Mouse (Mus musculus) neural tube, embryonic 14.5 days (tissue): ENCODE results near the gene Shisa5. TPM values are rescaled to one million over a fixed set of nuclear protein-coding genes. Genes with fewer than 3 reads are reported as not detected.

Source experiments
- ATAC-seq: fragments of 200-750 bp; cut with Nextera tagmentation; 2 replicates; pipeline ENCODE4 v1.8.0; 2017; ENCODE audit warnings: low read depth, mild to moderate bottlenecking, moderate TSS enrichment, moderate library complexity
- H3K27ac ChIP-seq: fragments of 300-500 bp; sonication (generic); 2 replicates; pipeline ENCODE4 v1.5.1; 2014; ENCODE audit warnings: low read depth, mild to moderate bottlenecking, control low read depth, low read length, moderate library complexity, mixed read lengths
- H3K27me3 ChIP-seq: fragments of 300-500 bp; sonication (generic); 2 replicates; pipeline ENCODE4 v1.6.1; 2014; ENCODE audit warnings: low read length; ENCODE audit not compliant: control insufficient read depth, insufficient read depth
- H3K36me3 ChIP-seq: fragments of 300-500 bp; sonication (generic); 2 replicates; pipeline ENCODE4 v1.6.1; 2014; ENCODE audit warnings: low read length, mixed read lengths; ENCODE audit not compliant: control insufficient read depth, insufficient read depth
- H3K4me1 ChIP-seq: fragments of 300-500 bp; sonication (generic); 2 replicates; pipeline ENCODE4 v1.6.1; 2014; ENCODE audit warnings: low read length; ENCODE audit not compliant: control insufficient read depth, insufficient read depth
- H3K4me2 ChIP-seq: fragments of 300-500 bp; sonication (generic); 2 replicates; pipeline ENCODE4 v1.6.1; 2014; ENCODE audit warnings: mild to moderate bottlenecking, low read depth, low read length, control low read depth
- H3K4me3 ChIP-seq: fragments of 300-500 bp; sonication (generic); 2 replicates; pipeline ENCODE4 v1.5.1; 2014; ENCODE audit warnings: low read depth, low read length, control low read depth, mixed read lengths
- H3K9ac ChIP-seq: fragments of 300-500 bp; sonication (generic); replicated peaks from 2 replicates; pipeline ENCODE4 v1.6.1; 2014; ENCODE audit warnings: low read depth, mild to moderate bottlenecking, control low read depth, low read length, mixed read lengths
- H3K9me3 ChIP-seq: fragments of 300-500 bp; sonication (generic); 2 replicates; pipeline ENCODE4 v1.6.1; 2016; ENCODE audit warnings: low read length; ENCODE audit not compliant: control insufficient read depth
- WGBS: fragments of 180-500 bp; shearing (Covaris S2); extraction: QIAGEN DNeasy Blood & Tissue Kit; methylation state at CpG from one replicate; pipeline ENCODE4 v1.1.7; 2014; 5-methylcytosine and 5-hydroxymethylcytosine counted together
- polyA plus RNA-seq: library from polyadenylated mRNA; unstranded; fragments of >200 nt; fragmentation: Nextera tagmentation; extraction: Ambion mirVana; gene quantifications from 2 replicates; pipeline ENCODE4 v1.2.1, GENCODE M21; 2014

Shisa5 gene
- polyA plus RNA-seq, 1 experiment from 2014 or later: 55.4 TPM

- no peaks in the 10 kb centered on the region for H3K27me3 ChIP-seq
- H3K36me3 ChIP-seq: no peaks in the 10 kb centered on the region
- no peak overlapping the region for H3K4me3 ChIP-seq
- 92% methylated on average over 4 of the region's 4 CpGs for WGBS
- ATAC-seq: no peak
- H3K4me1 ChIP-seq: no peaks in the 10 kb centered on the region; the same call in 1 of the 2 replicates
- H3K9ac ChIP-seq: no peak overlapping the region
- H3K9me3 ChIP-seq: no peaks in the 10 kb centered on the region
- no peak overlapping the region for H3K27ac ChIP-seq
- no peak overlapping the region for H3K4me2 ChIP-seq
These were observed 39.2 kb upstream of the Shisa5 start for GRCm38 (mm10) chr9:108999167-108999526.

- H3K9me3 ChIP-seq: no peaks in the 10 kb centered on the region
- peak; percentile 74; the same call in 1 of the 2 replicates for ATAC-seq
These were observed 37.6 kb upstream of the Shisa5 start for GRCm38 (mm10) chr9:109000726-109001125.

GRCm38 (mm10) chr9:109003201-109003600 lies 35.2 kb upstream of the Shisa5 start:
- 63% methylated on average over 2 of the region's 2 CpGs for WGBS
- H3K9me3 ChIP-seq: no peaks in the 10 kb centered on the region
- ATAC-seq: no peak

More at GRCm38 (mm10) chr9:109000726-109001125, 37.6 kb upstream of the Shisa5 start:
- no peak overlapping the region for H3K4me3 ChIP-seq
- no peak overlapping the region for H3K9ac ChIP-seq
- no peaks in the 10 kb centered on the region for H3K27me3 ChIP-seq
- H3K4me1 ChIP-seq: no peaks in the 10 kb centered on the region; the same call in 1 of the 2 replicates
- H3K4me2 ChIP-seq: no peak overlapping the region
- 12% methylated on average over 3 of the region's 3 CpGs for WGBS
- H3K27ac ChIP-seq: no peak overlapping the region
- H3K36me3 ChIP-seq: no peaks in the 10 kb centered on the region

GRCm38 (mm10) chr9:109007025-109007780 lies 31.2 kb upstream of the Shisa5 start:
- Histone ChIP-seq H3K9me3 (no peaks in the 10 kb centered on the region), H3K4me1 (no peaks in the 10 kb centered on the region), H3K9ac (no peak overlapping the region), H3K27me3 (no peaks in the 10 kb centered on the region), H3K27ac (no peak overlapping the region), H3K4me2 (no peak overlapping the region), H3K36me3 (peaks cover 12% of the 10 kb centered on the region; the same call in 1 of the 2 replicates), H3K4me3 (no peak overlapping the region)
- no peak for ATAC-seq
- 86% methylated on average over 21 of the region's 21 CpGs for WGBS

More at GRCm38 (mm10) chr9:109003201-109003600, 35.2 kb upstream of the Shisa5 start:
- H3K4me3 ChIP-seq: no peak overlapping the region
- H3K9ac ChIP-seq: no peak overlapping the region
- no peak overlapping the region for H3K27ac ChIP-seq
- H3K4me2 ChIP-seq: no peak overlapping the region
- H3K4me1 ChIP-seq: no peaks in the 10 kb centered on the region
- no peaks in the 10 kb centered on the region for H3K27me3 ChIP-seq
- H3K36me3 ChIP-seq: peaks cover 6% of the 10 kb centered on the region; the same call in 1 of the 2 replicates

GRCm38 (mm10) chr9:109008081-109008480 lies 30.3 kb upstream of the Shisa5 start:
- Histone ChIP-seq H3K4me2 (no peak overlapping the region), H3K9me3 (no peaks in the 10 kb centered on the region), H3K4me3 (no peak overlapping the region), H3K27ac (no peak overlapping the region), H3K9ac (no peak overlapping the region), H3K4me1 (no peaks in the 10 kb centered on the region), H3K27me3 (no peaks in the 10 kb centered on the region), H3K36me3 (peaks cover 12% of the 10 kb centered on the region; the same call in 1 of the 2 replicates)
- ATAC-seq: no peak
- 84% methylated on average over 9 of the region's 9 CpGs for WGBS

- H3K27ac ChIP-seq: no peak overlapping the region
- no peaks in the 10 kb centered on the region for H3K27me3 ChIP-seq
- H3K9me3 ChIP-seq: no peaks in the 10 kb centered on the region
- no peaks in the 10 kb centered on the region for H3K4me1 ChIP-seq
- H3K36me3 ChIP-seq: peaks cover 12% of the 10 kb centered on the region; the same call in 1 of the 2 replicates
- 78% methylated on average over 9 of the region's 10 CpGs for WGBS
- H3K9ac ChIP-seq: no peak overlapping the region
- no peak overlapping the region for H3K4me2 ChIP-seq
- no peak for ATAC-seq
- no peak overlapping the region for H3K4me3 ChIP-seq
These were observed 29.2 kb upstream of the Shisa5 start for GRCm38 (mm10) chr9:109008994-109009635.

GRCm38 (mm10) chr9:109009636-109010315 lies 28.6 kb upstream of the Shisa5 start:
- no peaks in the 10 kb centered on the region for H3K27me3 ChIP-seq
- 57% methylated on average over 17 of the region's 17 CpGs for WGBS
- no peak overlapping the region for H3K4me3 ChIP-seq
- H3K27ac ChIP-seq: no peak overlapping the region
- H3K4me2 ChIP-seq: no peak overlapping the region
- H3K9me3 ChIP-seq: no peaks in the 10 kb centered on the region
- ATAC-seq: no peak
- no peaks in the 10 kb centered on the region for H3K4me1 ChIP-seq
- H3K36me3 ChIP-seq: peaks cover 12% of the 10 kb centered on the region; the same call in 1 of the 2 replicates
- H3K9ac ChIP-seq: no peak overlapping the region

- Histone ChIP-seq H3K36me3 (peaks cover 12% of the 10 kb centered on the region; the same call in 1 of the 2 replicates), H3K4me1 (no peaks in the 10 kb centered on the region), H3K9me3 (no peaks in the 10 kb centered on the region), H3K27ac (no peak overlapping the region), H3K4me3 (no peak overlapping the region), H3K9ac (no peak overlapping the region), H3K27me3 (no peaks in the 10 kb centered on the region), H3K4me2 (no peak overlapping the region)
- WGBS: 86% methylated on average over 14 of the region's 14 CpGs
- ATAC-seq: no peak
These were observed 28.1 kb upstream of the Shisa5 start for GRCm38 (mm10) chr9:109010316-109010690.
